Mouse (Mus musculus) C2C12 (cell line): ENCODE measurements around the gene Tpm1. TPM values are rescaled to one million over a fixed set of nuclear protein-coding genes. Genes with fewer than 3 reads are reported as not detected.

ENCODE experiments used
- H3K27me3 ChIP-seq: one replicate; pipeline ENCODE4 v1.6.1; 2011; ENCODE audit not compliant: control insufficient read depth, insufficient read depth, insufficient read length
- H3K36me3 ChIP-seq: one replicate; pipeline ENCODE4 v1.6.1; 2011; ENCODE audit not compliant: control insufficient read depth, insufficient read depth
- H3K4me3 ChIP-seq: one replicate; pipeline ENCODE4 v1.5.1; 2011; ENCODE audit warnings: mild to moderate bottlenecking, control low read depth; ENCODE audit not compliant: poor library complexity, insufficient read depth, severe bottlenecking
- H3K79me2 ChIP-seq: one replicate; pipeline ENCODE4 v1.6.1; 2011; ENCODE audit not compliant: control insufficient read depth, insufficient read depth
- H3K79me3 ChIP-seq: one replicate; pipeline ENCODE4 v1.6.1; 2011; ENCODE audit warnings: low read depth, control low read depth
- H3ac ChIP-seq: one replicate; pipeline ENCODE3; 2011; ENCODE audit warnings: low read depth; ENCODE audit not compliant: control insufficient read depth, insufficient read length
- CEBPB ChIP-seq: IDR thresholded peaks from one replicate; pipeline ENCODE4 v1.6.1; 2011; ENCODE audit warnings: low read depth, mild to moderate bottlenecking, control low read depth, moderate library complexity
- CTCF ChIP-seq: IDR thresholded peaks from one replicate; pipeline ENCODE4 v1.5.1; 2011; ENCODE audit not compliant: control insufficient read depth, insufficient read depth, insufficient read length
- FOSL1 ChIP-seq: IDR thresholded peaks from one replicate; pipeline ENCODE4 v1.8.0; 2011; ENCODE audit warnings: mild to moderate bottlenecking, low read length; ENCODE audit not compliant: poor library complexity, insufficient read depth, severe bottlenecking
- MAX ChIP-seq: IDR thresholded peaks from one replicate; pipeline ENCODE4 v1.6.1; 2011; ENCODE audit warnings: mild to moderate bottlenecking, control low read depth
- MYOD1 ChIP-seq: IDR thresholded peaks from one replicate; pipeline ENCODE4 v1.6.1; 2011; ENCODE audit warnings: low read depth; ENCODE audit not compliant: control insufficient read depth, insufficient read length
- MYOG ChIP-seq: IDR thresholded peaks from one replicate; pipeline ENCODE4 v1.6.1; 2011; ENCODE audit not compliant: control insufficient read depth, insufficient read length; ENCODE audit errors: extremely low read depth
- USF1 ChIP-seq: IDR thresholded peaks from one replicate; pipeline ENCODE4 v1.6.1; 2011; ENCODE audit warnings: low read depth, mild to moderate bottlenecking, control low read depth, moderate library complexity
- polyA plus RNA-seq: library from polyadenylated mRNA; unstranded; fragments of >200 nt; fragmentation: generic; extraction: Trizol; gene quantifications from one replicate; pipeline ENCODE4 v1.2.1, GENCODE M21; 2012; ENCODE audit warnings: missing spikeins

Tpm1 gene
- polyA plus RNA-seq, 1 experiment, result 1,080 TPM

GRCm38 (mm10) chr9:67090633-67091045 is 41.4 kb upstream of the Tpm1 start:
- Histone ChIP-seq H3K79me2 (no peaks in the 10 kb centered on the region), H3K27me3 (no peaks in the 10 kb centered on the region), H3K79me3 (no peaks in the 10 kb centered on the region), H3K36me3 (no peaks in the 10 kb centered on the region), H3K4me3 (no peak overlapping the region), H3ac (no peak overlapping the region)
- no peak for TF ChIP-seq MYOD1
- no peak for TF ChIP-seq CEBPB

- no peak overlapping the region for H3K4me3 ChIP-seq
- no peaks in the 10 kb centered on the region for H3K79me3 ChIP-seq
- H3K36me3 ChIP-seq, result no peaks in the 10 kb centered on the region
- H3K79me2 ChIP-seq, result no peaks in the 10 kb centered on the region
- TF ChIP-seq MYOG (no peak), CEBPB (no peak), CTCF (no peak)
- H3ac ChIP-seq, result no peak overlapping the region
- H3K27me3 ChIP-seq, result no peaks in the 10 kb centered on the region
Observed at GRCm38 (mm10) chr9:67089167-67089566, 40.0 kb upstream of the Tpm1 start.

GRCm38 (mm10) chr9:67083801-67084200 is 34.6 kb upstream of the Tpm1 start:
- Histone ChIP-seq H3ac (no peak overlapping the region), H3K79me3 (no peaks in the 10 kb centered on the region), H3K27me3 (no peaks in the 10 kb centered on the region), H3K4me3 (no peak overlapping the region), H3K79me2 (no peaks in the 10 kb centered on the region), H3K36me3 (no peaks in the 10 kb centered on the region)
- TF ChIP-seq FOSL1 (no peak), CTCF (no peak), USF1 (no peak), CEBPB (no peak), MYOD1 (no peak), MAX (no peak), MYOG (no peak)

- Histone ChIP-seq H3K27me3 (no peaks in the 10 kb centered on the region), H3K36me3 (no peaks in the 10 kb centered on the region), H3K4me3 (no peak overlapping the region), H3ac (no peak overlapping the region), H3K79me3 (no peaks in the 10 kb centered on the region), H3K79me2 (no peaks in the 10 kb centered on the region)
- no peak for TF ChIP-seq CEBPB
- no peak for TF ChIP-seq USF1
- TF ChIP-seq FOSL1, result no peak
- no peak for TF ChIP-seq MAX
- no peak for TF ChIP-seq MYOD1
- no peak for TF ChIP-seq CTCF
- TF ChIP-seq MYOG, result no peak
Observed at GRCm38 (mm10) chr9:67081688-67082087, 32.5 kb upstream of the Tpm1 start.

GRCm38 (mm10) chr9:67077658-67078319 is 28.6 kb upstream of the Tpm1 start:
- no peaks in the 10 kb centered on the region for H3K36me3 ChIP-seq
- H3K79me2 ChIP-seq, result no peaks in the 10 kb centered on the region
- H3K27me3 ChIP-seq, result no peaks in the 10 kb centered on the region
- TF ChIP-seq CTCF, result no peak
- TF ChIP-seq USF1, result no peak
- no peak for TF ChIP-seq MAX
- peak; percentile 69 for TF ChIP-seq MYOD1
- no peak for TF ChIP-seq FOSL1
- H3K79me3 ChIP-seq, result no peaks in the 10 kb centered on the region
- no peak overlapping the region for H3ac ChIP-seq
- H3K4me3 ChIP-seq, result no peak overlapping the region

- Histone ChIP-seq H3K79me3 (no peaks in the 10 kb centered on the region), H3ac (no peak overlapping the region), H3K36me3 (no peaks in the 10 kb centered on the region), H3K79me2 (no peaks in the 10 kb centered on the region), H3K27me3 (no peaks in the 10 kb centered on the region), H3K4me3 (no peak overlapping the region)
- no peak for TF ChIP-seq USF1
- no peak for TF ChIP-seq MAX
- TF ChIP-seq MYOG, result no peak
- no peak for TF ChIP-seq CEBPB
- no peak for TF ChIP-seq MYOD1
- no peak for TF ChIP-seq FOSL1
- TF ChIP-seq CTCF, result no peak
Observed at GRCm38 (mm10) chr9:67077266-67077657, 28.1 kb upstream of the Tpm1 start.
